Mouse (Mus musculus) forebrain, postnatal 0 days (tissue): ENCODE results near the gene Igf1r. TPM values are rescaled to one million over a fixed set of nuclear protein-coding genes. Genes with fewer than 3 reads are reported as not detected.

Experiments
- ATAC-seq: fragments of 200-750 bp; cut with Nextera tagmentation; 2 replicates; pipeline ENCODE4 v1.8.0; 2017; ENCODE audit warnings: mild to moderate bottlenecking, moderate library complexity
- DNase-seq: peaks from one replicate; pipeline ENCODE4 v3.0.0-alpha.2; 2015
- H3K27ac ChIP-seq: fragments of 300-500 bp; sonication (generic); 2 replicates; pipeline ENCODE4 v1.5.1; 2014; ENCODE audit warnings: low read depth, mild to moderate bottlenecking, antibody characterized with exemption, low read length, moderate library complexity, mixed read lengths
- H3K27me3 ChIP-seq: fragments of 300-500 bp; sonication (generic); 2 replicates; pipeline ENCODE4 v1.6.1; 2014; ENCODE audit warnings: mild to moderate bottlenecking, low read length, mixed read lengths; ENCODE audit not compliant: insufficient read depth
- H3K36me3 ChIP-seq: fragments of 300-500 bp; sonication (generic); 2 replicates; pipeline ENCODE4 v1.6.1; 2014; ENCODE audit warnings: mild to moderate bottlenecking, moderate library complexity; ENCODE audit not compliant: insufficient read depth
- H3K4me1 ChIP-seq: fragments of 300-500 bp; sonication (generic); 2 replicates; pipeline ENCODE4 v1.6.1; 2014; ENCODE audit warnings: antibody characterized with exemption; ENCODE audit not compliant: insufficient read depth
- H3K4me2 ChIP-seq: fragments of 300-500 bp; sonication (generic); 2 replicates; pipeline ENCODE4 v1.6.1; 2014; ENCODE audit warnings: low read depth, mild to moderate bottlenecking, moderate library complexity
- H3K4me3 ChIP-seq: fragments of 300-500 bp; sonication (generic); 2 replicates; pipeline ENCODE4 v1.5.1; 2014; ENCODE audit warnings: low read depth, low read length, mixed read lengths
- H3K9ac ChIP-seq: fragments of 300-500 bp; sonication (generic); 2 replicates; pipeline ENCODE4 v1.6.1; 2014; ENCODE audit warnings: mild to moderate bottlenecking
- H3K9me3 ChIP-seq: fragments of 300-500 bp; sonication (generic); 2 replicates; pipeline ENCODE4 v1.6.1; 2016; ENCODE audit warnings: low read length
- CTCF ChIP-seq: sonication (generic); IDR thresholded peaks from 2 replicates; pipeline ENCODE4 v1.5.1; 2016; ENCODE audit warnings: antibody characterized with exemption, control low read depth, low read depth
- WGBS: fragments of 180-500 bp; shearing (Covaris S2); extraction: QIAGEN DNeasy Blood & Tissue Kit; methylation state at CpG from one replicate; pipeline ENCODE4 v1.1.7; 2014; 5-methylcytosine and 5-hydroxymethylcytosine counted together
- polyA plus RNA-seq: library from polyadenylated mRNA; unstranded; fragments of >200 nt; fragmentation: Nextera tagmentation; extraction: Ambion mirVana; gene quantifications from 2 replicates; pipeline ENCODE4 v1.2.1, GENCODE M21; 2015
- total RNA-seq: library from RNA; depleted of rRNA; stranded (reverse); fragments of >200 nt; gene quantifications from 2 replicates; pipeline ENCODE4 v1.2.3, GENCODE M21; 2014

Igf1r gene
- total and polyA plus RNA-seq, 2 experiments from 2014 or later: 12.8 to 37.8 TPM

DNA sequence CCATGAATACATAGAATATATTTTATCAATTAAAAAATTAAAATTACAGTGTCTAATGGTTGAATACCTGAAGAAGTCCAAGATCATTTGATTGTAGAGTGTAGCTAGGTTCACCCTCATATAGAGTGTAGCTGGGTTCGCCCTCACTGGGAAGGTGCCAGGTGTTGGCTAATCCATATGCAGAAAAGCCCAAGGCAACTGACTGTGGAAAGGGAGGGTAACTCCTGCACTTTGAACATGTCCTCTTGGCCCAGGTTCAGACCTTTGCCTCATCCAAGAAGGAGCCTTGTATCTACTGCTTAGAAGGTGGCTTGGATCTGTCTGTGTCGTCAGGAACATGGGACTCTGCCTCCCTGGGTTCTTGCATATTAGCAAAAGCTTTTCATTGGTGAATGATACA is 34.9 kb upstream of the Igf1r start:
- WGBS: 86% methylated on average over 2 of the region's 2 CpGs
- Histone ChIP-seq H3K9ac (no peak overlapping the region), H3K4me3 (no peak overlapping the region), H3K9me3 (no peaks in the 10 kb centered on the region), H3K4me1 (no peaks in the 10 kb centered on the region), H3K4me2 (no peak overlapping the region), H3K27ac (no peak overlapping the region), H3K27me3 (no peaks in the 10 kb centered on the region), H3K36me3 (no peaks in the 10 kb centered on the region)
- TF ChIP-seq CTCF: no peak
- DNase-seq (no peak), ATAC-seq (no peak)

DNA sequence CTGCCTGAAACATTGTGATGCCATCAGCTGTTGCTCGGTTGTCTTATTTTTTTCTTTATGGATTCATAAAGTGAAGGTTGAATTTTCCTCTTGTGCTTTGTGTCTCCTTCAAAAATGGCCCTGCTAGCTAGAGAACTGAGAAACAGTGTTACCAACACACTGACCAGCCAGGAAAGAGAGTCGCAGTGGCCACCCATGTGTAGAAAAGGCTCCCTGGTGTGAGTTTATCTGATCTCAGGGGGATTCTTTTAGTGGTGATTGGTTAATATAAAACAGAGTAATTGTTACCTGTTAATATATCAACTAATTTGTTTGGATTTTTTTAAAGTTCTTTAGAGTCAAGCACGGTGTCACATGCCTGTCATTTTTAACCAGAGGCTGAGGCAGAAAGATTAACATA is 33.2 kb upstream of the Igf1r start:
- H3K36me3 ChIP-seq: no peaks in the 10 kb centered on the region
- no peak overlapping the region for H3K9ac ChIP-seq
- ATAC-seq (no peak), DNase-seq (no peak)
- no peaks in the 10 kb centered on the region for H3K27me3 ChIP-seq
- TF ChIP-seq CTCF: no peak
- no peak overlapping the region for H3K4me2 ChIP-seq
- no peaks in the 10 kb centered on the region for H3K4me1 ChIP-seq
- H3K4me3 ChIP-seq: no peak overlapping the region
- no peaks in the 10 kb centered on the region for H3K9me3 ChIP-seq
- no peak overlapping the region for H3K27ac ChIP-seq
- 74% methylated on average over 3 of the region's 3 CpGs for WGBS

DNA sequence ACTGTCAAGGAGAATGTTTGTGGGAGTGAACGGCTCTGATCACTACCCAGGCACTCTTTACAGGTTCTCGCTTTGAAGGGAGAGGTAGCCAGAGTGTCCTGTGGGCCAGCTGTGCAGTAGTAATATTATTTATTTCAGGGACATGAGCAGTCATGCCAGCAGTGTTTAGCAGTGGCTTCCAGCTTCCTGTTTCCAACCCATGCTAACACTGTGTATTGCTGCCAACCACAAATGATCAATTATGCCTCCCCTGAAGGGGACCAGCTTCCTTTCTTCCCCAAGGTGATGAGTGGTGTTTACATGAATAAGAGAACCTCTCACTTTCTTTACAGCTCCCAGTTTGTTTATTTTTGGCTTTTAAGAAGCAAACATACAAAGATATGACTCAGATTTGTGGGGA is 28.4 kb upstream of the Igf1r start:
- WGBS: 61% methylated on average over 2 of the region's 2 CpGs
- no peak for DNase-seq
- Histone ChIP-seq H3K36me3 (no peaks in the 10 kb centered on the region), H3K27ac (no peak overlapping the region), H3K4me1 (no peaks in the 10 kb centered on the region), H3K4me2 (no peak overlapping the region), H3K27me3 (no peaks in the 10 kb centered on the region; the same call in 1 of the 2 replicates), H3K9me3 (no peaks in the 10 kb centered on the region), H3K4me3 (no peak overlapping the region), H3K9ac (no peak overlapping the region)
- no peak for TF ChIP-seq CTCF
- ATAC-seq: no peak; the same call in 1 of the 2 replicates

DNA sequence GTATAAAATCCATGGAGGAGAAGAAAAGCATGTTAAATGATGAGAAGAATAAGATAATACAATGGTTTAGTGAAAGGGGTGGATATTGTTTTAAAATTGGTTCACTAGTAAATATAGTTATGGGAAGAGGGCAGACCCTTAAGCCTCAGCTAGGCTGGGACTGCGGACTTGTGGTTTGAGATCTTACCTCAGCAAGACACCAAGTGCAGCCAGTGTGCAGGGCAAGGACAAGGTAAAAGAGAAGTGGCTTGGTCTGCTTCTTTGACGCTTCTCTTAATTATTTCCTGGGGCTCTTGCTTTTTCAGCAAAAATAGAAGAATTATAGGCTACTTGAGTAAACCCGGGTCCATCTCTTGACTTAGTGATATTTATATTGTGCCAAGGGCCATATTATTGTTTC is 22.5 kb upstream of the Igf1r start:
- H3K27me3 ChIP-seq: no peaks in the 10 kb centered on the region; the same call in 1 of the 2 replicates
- no peak overlapping the region for H3K27ac ChIP-seq
- no peak overlapping the region for H3K9ac ChIP-seq
- DNase-seq (no peak), ATAC-seq (no peak)
- H3K4me3 ChIP-seq: no peak overlapping the region
- H3K4me2 ChIP-seq: no peak overlapping the region
- no peaks in the 10 kb centered on the region for H3K36me3 ChIP-seq
- H3K4me1 ChIP-seq: no peaks in the 10 kb centered on the region
- no peaks in the 10 kb centered on the region for H3K9me3 ChIP-seq
- TF ChIP-seq CTCF: no peak
- 78% methylated on average over 3 of the region's 3 CpGs for WGBS

DNA sequence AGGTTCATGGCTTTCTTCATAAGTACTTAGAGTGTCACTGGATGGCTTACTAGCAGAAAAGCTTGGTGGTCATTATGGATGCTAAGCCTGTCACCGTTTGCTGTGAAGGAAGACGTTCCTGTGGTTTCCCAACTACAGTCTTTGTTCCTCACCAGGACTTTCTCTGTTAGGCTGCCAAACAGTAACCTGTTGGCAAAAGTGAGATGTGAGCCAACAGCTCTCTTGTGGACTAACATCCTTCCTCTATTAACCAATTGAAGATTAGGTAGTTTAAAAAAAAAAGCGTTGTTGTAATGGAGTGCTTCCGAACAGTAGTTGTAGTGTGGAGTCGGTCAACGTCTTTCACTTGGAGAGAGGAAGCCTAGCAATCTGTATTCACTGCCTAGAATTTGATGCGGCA is 15.8 kb upstream of the Igf1r start:
- no peak for DNase-seq
- no peak for TF ChIP-seq CTCF
- Histone ChIP-seq H3K9ac (no peak overlapping the region), H3K36me3 (no peaks in the 10 kb centered on the region), H3K4me1 (no peaks in the 10 kb centered on the region), H3K27me3 (no peaks in the 10 kb centered on the region), H3K9me3 (no peaks in the 10 kb centered on the region), H3K4me3 (no peak overlapping the region), H3K4me2 (no peak overlapping the region), H3K27ac (no peak overlapping the region)
- ATAC-seq: no peak
- WGBS: 68% methylated on average over 7 of the region's 7 CpGs

DNA sequence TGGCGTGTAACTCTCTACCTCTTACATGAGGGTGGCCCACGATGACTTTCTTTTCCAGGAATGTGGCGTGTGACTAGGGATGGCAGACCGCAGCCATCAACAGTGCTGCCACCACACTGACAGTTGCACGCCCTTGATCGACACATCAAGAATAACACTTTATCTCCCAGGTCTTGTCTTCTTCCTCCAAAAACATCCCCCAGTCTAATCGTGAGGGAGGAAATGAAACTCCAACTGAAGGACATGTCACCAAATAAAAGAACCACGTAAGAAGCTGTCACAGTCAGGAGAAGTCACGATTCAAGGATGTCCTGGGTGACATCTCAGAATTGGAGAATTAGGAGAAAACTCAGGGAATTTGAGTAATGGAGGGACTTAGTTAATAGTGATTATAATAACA is 8.8 kb upstream of the Igf1r start:
- Histone ChIP-seq H3K4me1 (no peaks in the 10 kb centered on the region), H3K27ac (no peak overlapping the region), H3K4me3 (no peak overlapping the region), H3K4me2 (no peak overlapping the region), H3K36me3 (no peaks in the 10 kb centered on the region), H3K9ac (no peak overlapping the region), H3K27me3 (no peaks in the 10 kb centered on the region), H3K9me3 (no peaks in the 10 kb centered on the region)
- WGBS: 91% methylated on average over 9 of the region's 9 CpGs
- TF ChIP-seq CTCF: no peak
- DNase-seq (no peak), ATAC-seq (no peak)

DNA sequence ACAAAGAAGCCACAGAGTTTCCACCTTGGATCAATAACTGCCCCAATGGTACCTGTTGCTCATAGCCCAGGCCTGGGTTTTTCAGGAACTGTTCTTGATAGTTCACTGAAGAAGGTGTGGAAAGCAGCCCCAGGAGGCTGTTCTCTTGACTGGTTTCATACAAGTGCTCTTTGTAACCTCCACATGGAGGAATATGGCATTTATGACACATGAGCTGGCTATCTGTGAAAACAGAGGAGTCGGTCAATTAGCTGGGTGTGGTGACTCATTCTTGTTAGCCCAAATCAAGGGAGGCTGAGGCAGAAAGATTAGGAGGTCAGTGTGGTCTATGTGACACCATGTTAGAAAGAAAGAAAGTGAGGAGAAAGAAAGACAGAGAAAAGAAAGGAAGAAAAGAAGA is 5.7 kb upstream of the Igf1r start:
- no peak overlapping the region for H3K27ac ChIP-seq
- no peaks in the 10 kb centered on the region for H3K4me1 ChIP-seq
- H3K4me3 ChIP-seq: no peak overlapping the region
- H3K4me2 ChIP-seq: no peak overlapping the region
- H3K9me3 ChIP-seq: no peaks in the 10 kb centered on the region
- WGBS: 82% methylated on average over 1 of the region's 1 CpGs
- no peak overlapping the region for H3K9ac ChIP-seq
- no peak for TF ChIP-seq CTCF
- ATAC-seq (no peak), DNase-seq (no peak)
- no peaks in the 10 kb centered on the region for H3K36me3 ChIP-seq
- no peaks in the 10 kb centered on the region for H3K27me3 ChIP-seq

DNA sequence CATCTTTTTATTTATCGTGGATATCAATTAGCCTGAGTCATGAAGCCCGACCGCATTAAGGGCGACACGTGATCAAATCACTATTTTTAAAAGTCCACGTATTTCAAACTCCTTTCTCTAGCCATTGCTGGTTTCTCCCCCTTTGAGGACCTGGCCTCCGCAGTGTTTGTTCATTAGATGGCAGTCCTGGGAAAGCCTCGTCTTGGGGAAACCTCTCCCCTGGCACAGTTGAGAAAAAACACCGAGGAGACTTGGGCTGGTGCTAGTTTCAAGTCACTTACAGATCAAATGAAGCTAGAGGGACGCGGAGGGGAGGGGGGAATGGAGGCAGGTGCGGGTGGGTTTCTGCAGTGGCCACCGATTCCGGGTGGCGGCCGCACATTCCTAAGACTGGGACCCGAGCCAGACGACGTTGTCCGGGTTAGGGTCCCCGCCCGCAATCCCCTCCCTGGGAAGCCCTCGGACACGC is 2.2 kb upstream of the Igf1r start:
- Histone ChIP-seq H3K27me3 (no peaks in the 10 kb centered on the region), H3K36me3 (no peaks in the 10 kb centered on the region), H3K4me2 (peak overlapping the region; percentile 98), H3K9ac (peak overlapping the region; percentile 90), H3K9me3 (no peaks in the 10 kb centered on the region), H3K4me3 (peak overlapping the region; percentile 97), H3K27ac (peak overlapping the region; percentile 99), H3K4me1 (peaks cover 7% of the 10 kb centered on the region)
- TF ChIP-seq CTCF: no peak
- no peak for DNase-seq
- WGBS: 2% methylated on average over 24 of the region's 24 CpGs
- ATAC-seq: no peak
